Mouse (Mus musculus): Measurements from ENCODE around the gene Gpank1. TPM values are rescaled to one million over a fixed set of nuclear protein-coding genes. Genes with fewer than 3 reads are reported as not detected.
A peak's percentile ranks its signal among the peaks of the same experiment; 100 is the strongest.

Gpank1 gene
- polyA plus RNA-seq, 1 experiment from 2014 or later = 17.4 TPM

GRCm38 (mm10) chr17:35156461-35157200, 35.4 kb downstream of the Gpank1 start:
- Histone ChIP-seq H3K27me3 (no peaks in the 10 kb centered on the region), H3K4me3 (no peak overlapping the region), H3K27ac (no peak overlapping the region), H3K9me3 (no peaks in the 10 kb centered on the region), H3K4me2 (no peak overlapping the region), H3K36me3 (peaks cover 100% of the 10 kb centered on the region), H3K4me1 (peaks cover 18% of the 10 kb centered on the region), H3K9ac (no peak overlapping the region)
- no peak for ATAC-seq (ENCODE audit: insufficient number of reproducible peaks, low FRiP score, low TSS enrichment, low read depth)
- 85% methylated on average over 33 of the region's 33 CpGs for WGBS

- Histone ChIP-seq H3K4me2 (no peak overlapping the region), H3K4me3 (no peak overlapping the region), H3K27me3 (no peaks in the 10 kb centered on the region), H3K9me3 (no peaks in the 10 kb centered on the region), H3K4me1 (peaks cover 24% of the 10 kb centered on the region), H3K27ac (no peak overlapping the region), H3K36me3 (peaks cover 100% of the 10 kb centered on the region), H3K9ac (no peak overlapping the region)
- WGBS = 90% methylated on average over 8 of the region's 8 CpGs
- no peak for ATAC-seq (ENCODE audit: insufficient number of reproducible peaks, low FRiP score, low TSS enrichment, low read depth)
Observed at GRCm38 (mm10) chr17:35157254-35157653, 36.0 kb downstream of the Gpank1 start.

- 90% methylated on average over 8 of the region's 8 CpGs for WGBS
- ATAC-seq (ENCODE audit: insufficient number of reproducible peaks, low FRiP score, low TSS enrichment, low read depth) = no peak
Observed at GRCm38 (mm10) chr17:35157661-35158175, 36.5 kb downstream of the Gpank1 start.

GRCm38 (mm10) chr17:35158850-35159593, 37.8 kb downstream of the Gpank1 start:
- no peak overlapping the region for H3K9ac ChIP-seq
- no peaks in the 10 kb centered on the region for H3K27me3 ChIP-seq
- peaks cover 36% of the 10 kb centered on the region for H3K4me1 ChIP-seq
- H3K9me3 ChIP-seq = no peaks in the 10 kb centered on the region
- WGBS = 92% methylated on average over 16 of the region's 16 CpGs
- no peak overlapping the region for H3K4me3 ChIP-seq
- H3K27ac ChIP-seq = no peak overlapping the region
- peaks cover 84% of the 10 kb centered on the region for H3K36me3 ChIP-seq
- no peak for ATAC-seq (ENCODE audit: insufficient number of reproducible peaks, low FRiP score, low TSS enrichment, low read depth)
- H3K4me2 ChIP-seq = no peak overlapping the region

More at GRCm38 (mm10) chr17:35157661-35158175, 36.5 kb downstream of the Gpank1 start:
- H3K9me3 ChIP-seq = no peaks in the 10 kb centered on the region
- peaks cover 97% of the 10 kb centered on the region for H3K36me3 ChIP-seq
- no peaks in the 10 kb centered on the region for H3K27me3 ChIP-seq
- peaks cover 29% of the 10 kb centered on the region for H3K4me1 ChIP-seq
- no peak overlapping the region for H3K9ac ChIP-seq
- H3K4me2 ChIP-seq = no peak overlapping the region
- H3K27ac ChIP-seq = no peak overlapping the region
- H3K4me3 ChIP-seq = no peak overlapping the region

GRCm38 (mm10) chr17:35159638-35160037, 38.4 kb downstream of the Gpank1 start:
- H3K36me3 ChIP-seq = peaks cover 78% of the 10 kb centered on the region
- H3K9me3 ChIP-seq = no peaks in the 10 kb centered on the region
- no peaks in the 10 kb centered on the region for H3K27me3 ChIP-seq
- 85% methylated on average over 7 of the region's 7 CpGs for whole genome bisulfite sequencing
- no peak overlapping the region for H3K27ac ChIP-seq
- H3K4me1 ChIP-seq = peaks cover 36% of the 10 kb centered on the region
- ATAC-seq (ENCODE audit: insufficient number of reproducible peaks, low FRiP score, low TSS enrichment, low read depth) = no peak
- H3K4me2 ChIP-seq = no peak overlapping the region
- H3K4me3 ChIP-seq = no peak overlapping the region
- no peak overlapping the region for H3K9ac ChIP-seq

GRCm38 (mm10) chr17:35161421-35161820, 40.2 kb downstream of the Gpank1 start:
- Histone ChIP-seq H3K9ac (no peak overlapping the region), H3K4me2 (no peak overlapping the region), H3K36me3 (peaks cover 60% of the 10 kb centered on the region), H3K27ac (no peak overlapping the region), H3K4me3 (peak overlapping the region; percentile 100; the same call in 1 of the 2 replicates), H3K27me3 (no peaks in the 10 kb centered on the region), H3K9me3 (no peaks in the 10 kb centered on the region), H3K4me1 (peaks cover 37% of the 10 kb centered on the region)
- WGBS = 78% methylated on average over 11 of the region's 11 CpGs
- ATAC-seq (ENCODE audit: insufficient number of reproducible peaks, low FRiP score, low TSS enrichment, low read depth) = no peak

- Histone ChIP-seq H3K9me3 (no peaks in the 10 kb centered on the region), H3K4me1 (peaks cover 35% of the 10 kb centered on the region), H3K4me3 (0 out of 2 replicates have a peak overlapping the region, but pooled peaks have one; percentile 100), H3K27me3 (no peaks in the 10 kb centered on the region), H3K4me2 (peak overlapping the region; percentile 74), H3K27ac (no peak overlapping the region), H3K9ac (0 out of 2 replicates have a peak overlapping the region, but pooled peaks have one; percentile 100), H3K36me3 (peaks cover 53% of the 10 kb centered on the region)
- WGBS = 77% methylated on average over 14 of the region's 14 CpGs
- no peak for ATAC-seq (ENCODE audit: insufficient number of reproducible peaks, low FRiP score, low TSS enrichment, low read depth)
Observed at GRCm38 (mm10) chr17:35162121-35162520, 40.9 kb downstream of the Gpank1 start.

GRCm38 (mm10) chr17:35162730-35163129, 41.5 kb downstream of the Gpank1 start:
- 42% methylated on average over 12 of the region's 12 CpGs for WGBS

GRCm38 (mm10) chr17:35163326-35164081, 42.2 kb downstream of the Gpank1 start:
- peak overlapping the region; percentile 100 for H3K9ac ChIP-seq
- H3K9me3 ChIP-seq = no peaks in the 10 kb centered on the region
- H3K27me3 ChIP-seq = no peaks in the 10 kb centered on the region
- peak overlapping the region; percentile 74 for H3K4me2 ChIP-seq
- H3K4me3 ChIP-seq = peak overlapping the region; percentile 100
- no peak for ATAC-seq (ENCODE audit: insufficient number of reproducible peaks, low FRiP score, low TSS enrichment, low read depth)
- H3K27ac ChIP-seq = peak overlapping the region; percentile 96
- peaks cover 35% of the 10 kb centered on the region for H3K4me1 ChIP-seq
- H3K36me3 ChIP-seq = peaks cover 39% of the 10 kb centered on the region
- 5% methylated on average over 8 of the region's 8 CpGs for WGBS

More at GRCm38 (mm10) chr17:35162730-35163129, 41.5 kb downstream of the Gpank1 start:
- Histone ChIP-seq H3K9ac (peak overlapping the region; percentile 100; the same call in 1 of the 2 replicates), H3K27ac (no peak overlapping the region), H3K9me3 (no peaks in the 10 kb centered on the region), H3K4me1 (peaks cover 35% of the 10 kb centered on the region), H3K27me3 (no peaks in the 10 kb centered on the region), H3K4me2 (peak overlapping the region; percentile 74), H3K36me3 (peaks cover 47% of the 10 kb centered on the region), H3K4me3 (peak overlapping the region; percentile 100)
- no peak for ATAC-seq (ENCODE audit: insufficient number of reproducible peaks, low FRiP score, low TSS enrichment, low read depth)

- peak overlapping the region; percentile 100 for H3K4me3 ChIP-seq
- peak overlapping the region; percentile 74 for H3K4me2 ChIP-seq
- H3K9ac ChIP-seq = peak overlapping the region; percentile 100
- H3K27me3 ChIP-seq = no peaks in the 10 kb centered on the region
- H3K9me3 ChIP-seq = no peaks in the 10 kb centered on the region
- WGBS = 0% methylated on average over 25 of the region's 28 CpGs
- H3K36me3 ChIP-seq = peaks cover 33% of the 10 kb centered on the region
- H3K4me1 ChIP-seq = peaks cover 35% of the 10 kb centered on the region
- peak overlapping the region; percentile 96 for H3K27ac ChIP-seq
- no peak for ATAC-seq (ENCODE audit: insufficient number of reproducible peaks, low FRiP score, low TSS enrichment, low read depth)
Observed at GRCm38 (mm10) chr17:35164218-35164567, 42.9 kb downstream of the Gpank1 start.

GRCm38 (mm10) chr17:35164568-35165450, 43.6 kb downstream of the Gpank1 start, which contains the start of gene Prrc2a:
Gene Prrc2a (minus strand): TSS chr17:35164897.
- H3K4me1 ChIP-seq = peaks cover 35% of the 10 kb centered on the region
- peak within 1 kb of the TSS; percentile 74 for H3K4me2 ChIP-seq
- peak within 1 kb of the TSS; percentile 100 for H3K9ac ChIP-seq
- no peaks in the 10 kb centered on the region for H3K27me3 ChIP-seq
- ATAC-seq (ENCODE audit: insufficient number of reproducible peaks, low FRiP score, low TSS enrichment, low read depth) = peak; percentile 97
- H3K9me3 ChIP-seq = no peaks in the 10 kb centered on the region
- H3K27ac ChIP-seq = peak within 1 kb of the TSS; percentile 99
- peak within 1 kb of the TSS; percentile 100 for H3K4me3 ChIP-seq
- H3K36me3 ChIP-seq = peaks cover 26% of the 10 kb centered on the region
- under 1% methylated on average over 67 of the region's 89 CpGs for WGBS
